Mouse (Mus musculus) heart, adult 2 months (tissue): ENCODE results near the gene Gxylt1.

Experiments
- EP300 ChIP-seq: fragments of 200-500 bp; IDR thresholded peaks from 2 replicates; pipeline ENCODE4 v1.6.1; 2011; ENCODE audit warnings: low read depth, low read length, control low read depth; ENCODE audit not compliant: insufficient read depth
- POLR2A ChIP-seq: fragments of 200-500 bp; IDR thresholded peaks from 2 replicates; pipeline ENCODE4 v1.6.1; 2011; ENCODE audit warnings: mild to moderate bottlenecking, low read depth, low read length, control low read depth; ENCODE audit not compliant: insufficient read depth

DNA sequence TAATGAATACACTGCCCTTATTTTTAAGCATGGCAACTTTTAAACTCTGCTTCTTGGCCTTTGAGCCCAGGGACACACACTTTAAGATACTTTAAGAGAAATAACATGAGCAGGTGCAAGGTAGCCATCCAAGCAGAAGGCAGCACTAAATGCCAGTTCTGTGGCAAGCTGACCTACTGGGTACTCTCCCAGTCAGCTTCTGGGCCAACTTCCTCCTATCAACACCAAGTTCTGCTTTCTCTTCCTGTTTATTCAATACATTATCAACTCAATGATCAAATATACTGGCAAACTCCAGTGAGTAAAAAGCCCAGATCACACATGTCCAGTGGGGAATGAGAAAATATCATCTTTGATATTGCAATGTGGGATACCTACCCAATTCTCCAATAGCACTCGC lies 7.0 kb downstream of the Gxylt1 start:
- no peak for TF ChIP-seq POLR2A
- no peak for TF ChIP-seq EP300
